In the genomic region with DNA sequence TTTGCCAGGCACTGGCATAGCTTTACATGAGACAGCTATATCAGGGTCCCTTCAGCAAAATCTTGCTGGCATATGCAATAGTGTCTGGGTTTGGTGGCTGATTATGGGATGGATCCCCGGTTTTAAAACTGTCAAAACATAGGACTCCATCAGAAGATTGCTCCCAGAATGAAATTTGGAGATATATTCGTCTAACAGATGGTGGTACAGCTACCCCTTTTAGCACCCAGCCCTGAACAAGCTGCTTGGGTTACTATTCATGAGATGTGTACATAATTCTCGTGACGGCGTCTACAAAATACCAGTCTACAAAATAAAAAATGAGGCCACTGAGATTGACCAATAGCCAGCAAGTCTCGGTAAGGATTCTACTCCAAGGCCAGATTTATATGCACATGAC, we compare ENCODE assay signal across 21 mouse cellular contexts.
"Had no signal": no experiment of that assay in that cellular context is flagged by ENCODE, and none has a peak within 500 bp of the region (broad histone marks: within the 10 kb centered on the region; RNA-seq: fewer than 3 reads in every experiment).

No protein-coding gene starts in this region.

- H3K27ac ChIP-seq: kidney, postnatal 0 days; layer of hippocampus, adult 2 months; limb, embryonic 10.5 days; limb, embryonic 13.5 days; liver, embryonic 13.5 days; midbrain, embryonic 12.5 days; neural tube, embryonic 12.5 days; neural tube, embryonic 15.5 days; stomach, postnatal 0 days had no signal

- H3K4me3 ChIP-seq: layer of hippocampus, adult 2 months; limb, embryonic 10.5 days; limb, embryonic 13.5 days; liver, embryonic 13.5 days; midbrain, embryonic 12.5 days; neural tube, embryonic 12.5 days; neural tube, embryonic 15.5 days had no signal

- H3K4me2 ChIP-seq: limb, embryonic 13.5 days; liver, embryonic 13.5 days; midbrain, embryonic 12.5 days; neural tube, embryonic 12.5 days; neural tube, embryonic 15.5 days had no signal

- H3K36me3 ChIP-seq: limb, embryonic 10.5 days; limb, embryonic 13.5 days; liver, embryonic 13.5 days; midbrain, embryonic 12.5 days; neural tube, embryonic 12.5 days; neural tube, embryonic 15.5 days had no signal

- H3K9me3 ChIP-seq: limb, embryonic 10.5 days; limb, embryonic 13.5 days; liver, embryonic 13.5 days; midbrain, embryonic 12.5 days; neural tube, embryonic 12.5 days; neural tube, embryonic 15.5 days had no signal

- H3K4me1 ChIP-seq: liver, embryonic 13.5 days; midbrain, embryonic 12.5 days; neural tube, embryonic 12.5 days; neural tube, embryonic 15.5 days had no signal

- H3K27me3 ChIP-seq: liver, embryonic 13.5 days; midbrain, embryonic 12.5 days; neural tube, embryonic 12.5 days; neural tube, embryonic 15.5 days had no signal

- H3K9ac ChIP-seq: limb, embryonic 13.5 days; liver, embryonic 13.5 days; midbrain, embryonic 12.5 days; neural tube, embryonic 12.5 days; neural tube, embryonic 15.5 days had no signal

- DNase-seq: kidney, postnatal 25 days; layer of hippocampus, adult 9-11 months; liver; liver, embryonic 13.5 days; lung, adult 2 months; lung, postnatal 14 days; lung, postnatal 4 days; right cerebral cortex, adult 18-20 months; right cerebral cortex, postnatal 14 days; right cerebral cortex, postnatal 4 days; thymus, adult 2 months; thymus, postnatal 14 days; thymus, postnatal 4 days had no signal
